Mouse (Mus musculus) lung, embryonic 14.5 days (tissue): Measurements from ENCODE around the gene Galnt13. TPM values are rescaled to one million over a fixed set of nuclear protein-coding genes. Genes with fewer than 3 reads are reported as not detected.
A peak's percentile ranks its signal among the peaks of the same experiment; 100 is the strongest.
"Not testable (repeated sequence)": the region's sequence is repeated elsewhere in the genome, so short reads cannot be mapped to it uniquely, and the experiment has no call there.

Experiments
- ATAC-seq: fragments of 200-750 bp; cut with Nextera tagmentation; 2 replicates; pipeline ENCODE4 v1.8.0; 2017; ENCODE audit warnings: mild to moderate bottlenecking, moderate TSS enrichment, moderate library complexity; ENCODE audit not compliant: insufficient read depth
- DNase-seq: peaks from one replicate; pipeline ENCODE4 v3.0.0-alpha.2; 2015
- H3K27ac ChIP-seq: fragments of 300-500 bp; sonication (generic); 2 replicates; pipeline ENCODE4 v1.5.1; 2014; ENCODE audit warnings: low read depth, mild to moderate bottlenecking, moderate library complexity
- H3K27me3 ChIP-seq: fragments of 300-500 bp; sonication (generic); 2 replicates; pipeline ENCODE4 v1.6.1; 2014; ENCODE audit warnings: low read length, control low read depth; ENCODE audit not compliant: insufficient read depth
- H3K36me3 ChIP-seq: fragments of 300-500 bp; sonication (generic); 2 replicates; pipeline ENCODE4 v1.6.1; 2014; ENCODE audit warnings: control low read depth; ENCODE audit not compliant: insufficient read depth
- H3K4me1 ChIP-seq: fragments of 300-500 bp; sonication (generic); 2 replicates; pipeline ENCODE4 v1.6.1; 2014; ENCODE audit warnings: antibody characterized with exemption, control low read depth; ENCODE audit not compliant: insufficient read depth
- H3K4me2 ChIP-seq: fragments of 300-500 bp; sonication (generic); 2 replicates; pipeline ENCODE4 v1.6.1; 2014; ENCODE audit warnings: mild to moderate bottlenecking
- H3K4me3 ChIP-seq: fragments of 300-500 bp; sonication (generic); 2 replicates; pipeline ENCODE4 v1.5.1; 2014; ENCODE audit warnings: low read depth, low read length
- H3K9ac ChIP-seq: fragments of 300-500 bp; sonication (generic); 2 replicates; pipeline ENCODE4 v1.6.1; 2014
- H3K9me3 ChIP-seq: fragments of 300-500 bp; sonication (generic); 2 replicates; pipeline ENCODE4 v1.6.1; 2016; ENCODE audit warnings: low read depth, low read length, control low read depth
- CTCF ChIP-seq: IDR thresholded peaks from 2 replicates; pipeline ENCODE4 v1.5.1; 2016; ENCODE audit warnings: antibody characterized with exemption, low read depth
- WGBS: fragments of 180-500 bp; shearing (Covaris S2); extraction: QIAGEN DNeasy Blood & Tissue Kit; methylation state at CpG from one replicate; pipeline ENCODE4 v1.1.7; 2014; 5-methylcytosine and 5-hydroxymethylcytosine counted together
- polyA plus RNA-seq: library from polyadenylated mRNA; unstranded; fragments of >200 nt; fragmentation: Nextera tagmentation; extraction: Ambion mirVana; gene quantifications from 2 replicates; pipeline ENCODE4 v1.2.1, GENCODE M21; 2014

The Galnt13 gene
- polyA plus RNA-seq, 1 experiment from 2014 or later: 0.26 TPM

- WGBS: 43% methylated on average over 5 of the region's 5 CpGs
- Histone ChIP-seq H3K4me1 (no peaks in the 10 kb centered on the region), H3K4me2 (no peak overlapping the region), H3K9ac (no peak overlapping the region), H3K36me3 (no peaks in the 10 kb centered on the region), H3K27me3 (no peaks in the 10 kb centered on the region), H3K27ac (no peak overlapping the region), H3K9me3 (no peaks in the 10 kb centered on the region), H3K4me3 (no peak overlapping the region)
- TF ChIP-seq CTCF: no peak
- no peak for ATAC-seq
- no peak for DNase-seq
Measured at GRCm38 (mm10) chr2:54483426-54483825, 47.3 kb downstream of the Galnt13 start.

- H3K27me3 ChIP-seq: no peaks in the 10 kb centered on the region
- H3K27ac ChIP-seq: no peak overlapping the region
- TF ChIP-seq CTCF: no peak
- ATAC-seq: no peak
- H3K9me3 ChIP-seq: no peaks in the 10 kb centered on the region
- WGBS: 54% methylated on average over 3 of the region's 3 CpGs
- H3K4me1 ChIP-seq: no peaks in the 10 kb centered on the region
- no peak overlapping the region for H3K4me3 ChIP-seq
- no peak overlapping the region for H3K9ac ChIP-seq
- no peak overlapping the region for H3K4me2 ChIP-seq
- H3K36me3 ChIP-seq: no peaks in the 10 kb centered on the region
- no peak for DNase-seq
Measured at GRCm38 (mm10) chr2:54522989-54523388, 86.9 kb downstream of the Galnt13 start.

- no peak for ATAC-seq
Measured at GRCm38 (mm10) chr2:54527073-54527472, 91.0 kb downstream of the Galnt13 start.

GRCm38 (mm10) chr2:54558357-54559153 lies 122.4 kb downstream of the Galnt13 start:
- Histone ChIP-seq H3K27me3 (no peaks in the 10 kb centered on the region), H3K9me3 (no peaks in the 10 kb centered on the region), H3K4me1 (no peaks in the 10 kb centered on the region), H3K27ac (no peak overlapping the region), H3K4me2 (no peak overlapping the region), H3K36me3 (no peaks in the 10 kb centered on the region), H3K9ac (no peak overlapping the region), H3K4me3 (no peak overlapping the region)
- ATAC-seq (no peak), DNase-seq (peak; percentile 14)
- WGBS: 77% methylated on average over 10 of the region's 10 CpGs
- no peak for TF ChIP-seq CTCF

More at GRCm38 (mm10) chr2:54527073-54527472, 91.0 kb downstream of the Galnt13 start:
- H3K4me3 ChIP-seq: no peak overlapping the region
- H3K27ac ChIP-seq: no peak overlapping the region
- H3K4me1 ChIP-seq: no peaks in the 10 kb centered on the region
- H3K9ac ChIP-seq: no peak overlapping the region
- H3K4me2 ChIP-seq: no peak overlapping the region
- H3K36me3 ChIP-seq: no peaks in the 10 kb centered on the region
- WGBS: 60% methylated on average over 3 of the region's 3 CpGs
- DNase-seq: no peak
- TF ChIP-seq CTCF: no peak
- H3K27me3 ChIP-seq: no peaks in the 10 kb centered on the region
- no peaks in the 10 kb centered on the region for H3K9me3 ChIP-seq

- Histone ChIP-seq H3K27ac (no peak overlapping the region), H3K4me3 (no peak overlapping the region), H3K27me3 (no peaks in the 10 kb centered on the region), H3K9ac (no peak overlapping the region), H3K36me3 (no peaks in the 10 kb centered on the region), H3K4me1 (no peaks in the 10 kb centered on the region), H3K9me3 (no peaks in the 10 kb centered on the region), H3K4me2 (no peak overlapping the region)
- WGBS: 82% methylated on average over 3 of the region's 3 CpGs
- ATAC-seq: no peak
- DNase-seq: no peak
- no peak for TF ChIP-seq CTCF
Measured at GRCm38 (mm10) chr2:54565068-54565467, 129.0 kb downstream of the Galnt13 start.

GRCm38 (mm10) chr2:54567186-54567585 lies 131.1 kb downstream of the Galnt13 start:
- no peaks in the 10 kb centered on the region for H3K36me3 ChIP-seq
- no peak overlapping the region for H3K4me3 ChIP-seq
- WGBS: 60% methylated on average over 2 of the region's 2 CpGs
- H3K4me1 ChIP-seq: no peaks in the 10 kb centered on the region
- no peak for DNase-seq
- no peak overlapping the region for H3K9ac ChIP-seq
- no peaks in the 10 kb centered on the region for H3K27me3 ChIP-seq
- no peak for ATAC-seq
- no peak for TF ChIP-seq CTCF
- H3K9me3 ChIP-seq: no peaks in the 10 kb centered on the region
- H3K4me2 ChIP-seq: no peak overlapping the region
- no peak overlapping the region for H3K27ac ChIP-seq

- Histone ChIP-seq H3K9ac (no peak overlapping the region), H3K27me3 (no peaks in the 10 kb centered on the region), H3K4me2 (no peak overlapping the region), H3K27ac (no peak overlapping the region), H3K4me3 (no peak overlapping the region), H3K4me1 (no peaks in the 10 kb centered on the region), H3K36me3 (no peaks in the 10 kb centered on the region), H3K9me3 (no peaks in the 10 kb centered on the region)
- ATAC-seq: no peak
- 88% methylated on average over 9 of the region's 9 CpGs for WGBS
- TF ChIP-seq CTCF: no peak
- no peak for DNase-seq
Measured at GRCm38 (mm10) chr2:54567632-54568031, 131.5 kb downstream of the Galnt13 start.

GRCm38 (mm10) chr2:54713817-54714216 lies 277.7 kb downstream of the Galnt13 start:
- H3K4me3 ChIP-seq, DNase-seq, H3K4me2 ChIP-seq, H3K9me3 ChIP-seq, H3K27ac ChIP-seq, H3K27me3 ChIP-seq, H3K36me3 ChIP-seq, H3K4me1 ChIP-seq, ATAC-seq, H3K9ac ChIP-seq: not testable (repeated sequence)
- no CpG with 5 or more reads among the region's 5 CpGs for WGBS
